Mouse (Mus musculus): ENCODE measurements around the gene Adgrg1. TPM values are rescaled to one million over a fixed set of nuclear protein-coding genes. Genes with fewer than 3 reads are reported as not detected.
A peak's percentile ranks its signal among the peaks of the same experiment; 100 is the strongest.

The Adgrg1 gene
- polyA plus RNA-seq, 2 experiments = 17.6 to 25.6 TPM

- TF ChIP-seq POLR2A (IDR thresholded peaks at IDR 0.05; ENCODE audit: borderline replicate concordance, extremely low read depth, insufficient read depth, insufficient read length) = no peak
Measured at GRCm38 (mm10) chr8:94987553-94987952, 13.0 kb downstream of the Adgrg1 start.

GRCm38 (mm10) chr8:94988619-94989018, 14.1 kb downstream of the Adgrg1 start:
- Histone ChIP-seq H3K4me3 (replicated peaks; ENCODE audit: low read length) (no peak overlapping the region), H3K27ac (replicated peaks; ENCODE audit: low read depth, low read length) (no peak overlapping the region), H3K27me3 (ENCODE audit: control insufficient read depth, insufficient read depth, low read length) (no peaks in the 10 kb centered on the region), H3K9ac (ENCODE audit: low read depth, low read length, severe bottlenecking) (no peak overlapping the region), H3K4me1 (ENCODE audit: control insufficient read depth, insufficient read depth, low read length) (peaks cover 13% of the 10 kb centered on the region), H3K4me2 (replicated peaks; ENCODE audit: low read depth, low read length, severe bottlenecking) (no peak overlapping the region), H3K36me3 (ENCODE audit: control insufficient read depth, insufficient read depth, low read length) (no peaks in the 10 kb centered on the region), H3K9me3 (ENCODE audit: control insufficient read depth, low read length) (no peaks in the 10 kb centered on the region)
- no peak for ATAC-seq (ENCODE audit: low FRiP score, low read depth)
- 85% methylated on average over 6 of the region's 6 CpGs for WGBS
- no peak for DNase-seq (ENCODE audit: low spot score)
- TF ChIP-seq POLR2A (IDR thresholded peaks at IDR 0.05; ENCODE audit: borderline replicate concordance, extremely low read depth, insufficient read depth, insufficient read length) = no peak

More at GRCm38 (mm10) chr8:94987553-94987952, 13.0 kb downstream of the Adgrg1 start:
- H3K4me2 ChIP-seq (replicated peaks; ENCODE audit: low read depth, low read length, severe bottlenecking) = no peak overlapping the region
- WGBS = 88% methylated on average over 7 of the region's 7 CpGs
- no peaks in the 10 kb centered on the region for H3K9me3 ChIP-seq (ENCODE audit: control insufficient read depth, low read length)
- H3K27me3 ChIP-seq (ENCODE audit: control insufficient read depth, insufficient read depth, low read length) = no peaks in the 10 kb centered on the region
- no peak overlapping the region for H3K4me3 ChIP-seq (replicated peaks; ENCODE audit: low read length)
- H3K9ac ChIP-seq (ENCODE audit: low read depth, low read length, severe bottlenecking) = no peak overlapping the region
- H3K36me3 ChIP-seq (ENCODE audit: control insufficient read depth, insufficient read depth, low read length) = no peaks in the 10 kb centered on the region
- ATAC-seq (ENCODE audit: low FRiP score, low read depth) (no peak), DNase-seq (ENCODE audit: low spot score) (no peak)
- peaks cover 16% of the 10 kb centered on the region for H3K4me1 ChIP-seq (ENCODE audit: control insufficient read depth, insufficient read depth, low read length)
- no peak overlapping the region for H3K27ac ChIP-seq (replicated peaks; ENCODE audit: low read depth, low read length)

- 81% methylated on average over 4 of the region's 4 CpGs for WGBS
Measured at GRCm38 (mm10) chr8:94989711-94990110, 15.2 kb downstream of the Adgrg1 start.

GRCm38 (mm10) chr8:94990598-94991453, 16.3 kb downstream of the Adgrg1 start:
- ATAC-seq (ENCODE audit: low FRiP score, low read depth) (no peak; the same call in 1 of the 2 replicates), DNase-seq (ENCODE audit: low spot score) (peak; percentile 74)
- H3K9ac ChIP-seq (ENCODE audit: low read depth, low read length, severe bottlenecking) = no peak overlapping the region
- no peaks in the 10 kb centered on the region for H3K9me3 ChIP-seq (ENCODE audit: control insufficient read depth, low read length)
- peaks cover 15% of the 10 kb centered on the region for H3K4me1 ChIP-seq (ENCODE audit: control insufficient read depth, insufficient read depth, low read length)
- H3K36me3 ChIP-seq (ENCODE audit: control insufficient read depth, insufficient read depth, low read length) = no peaks in the 10 kb centered on the region
- H3K27me3 ChIP-seq (ENCODE audit: control insufficient read depth, insufficient read depth, low read length) = no peaks in the 10 kb centered on the region
- no peak overlapping the region for H3K27ac ChIP-seq (replicated peaks; ENCODE audit: low read depth, low read length)
- no peak overlapping the region for H3K4me3 ChIP-seq (replicated peaks; ENCODE audit: low read length)
- no peak for TF ChIP-seq POLR2A (IDR thresholded peaks at IDR 0.05; ENCODE audit: borderline replicate concordance, extremely low read depth, insufficient read depth, insufficient read length)
- WGBS = 42% methylated on average over 11 of the region's 11 CpGs
- no peak overlapping the region for H3K4me2 ChIP-seq (replicated peaks; ENCODE audit: low read depth, low read length, severe bottlenecking)

More at GRCm38 (mm10) chr8:94989711-94990110, 15.2 kb downstream of the Adgrg1 start:
- Histone ChIP-seq H3K4me2 (replicated peaks; ENCODE audit: low read depth, low read length, severe bottlenecking) (no peak overlapping the region), H3K36me3 (ENCODE audit: control insufficient read depth, insufficient read depth, low read length) (no peaks in the 10 kb centered on the region), H3K27me3 (ENCODE audit: control insufficient read depth, insufficient read depth, low read length) (no peaks in the 10 kb centered on the region), H3K27ac (replicated peaks; ENCODE audit: low read depth, low read length) (no peak overlapping the region), H3K4me3 (replicated peaks; ENCODE audit: low read length) (no peak overlapping the region), H3K4me1 (ENCODE audit: control insufficient read depth, insufficient read depth, low read length) (peaks cover 15% of the 10 kb centered on the region), H3K9ac (ENCODE audit: low read depth, low read length, severe bottlenecking) (no peak overlapping the region), H3K9me3 (ENCODE audit: control insufficient read depth, low read length) (no peaks in the 10 kb centered on the region)
- ATAC-seq (ENCODE audit: low FRiP score, low read depth) (no peak), DNase-seq (ENCODE audit: low spot score) (no peak)
- no peak for TF ChIP-seq POLR2A (IDR thresholded peaks at IDR 0.05; ENCODE audit: borderline replicate concordance, extremely low read depth, insufficient read depth, insufficient read length)

- Histone ChIP-seq H3K36me3 (ENCODE audit: control insufficient read depth, insufficient read depth, low read length) (no peaks in the 10 kb centered on the region), H3K4me3 (replicated peaks; ENCODE audit: low read length) (no peak overlapping the region), H3K9ac (ENCODE audit: low read depth, low read length, severe bottlenecking) (no peak overlapping the region), H3K4me2 (replicated peaks; ENCODE audit: low read depth, low read length, severe bottlenecking) (no peak overlapping the region), H3K9me3 (ENCODE audit: control insufficient read depth, low read length) (no peaks in the 10 kb centered on the region), H3K4me1 (ENCODE audit: control insufficient read depth, insufficient read depth, low read length) (peaks cover 15% of the 10 kb centered on the region), H3K27ac (replicated peaks; ENCODE audit: low read depth, low read length) (no peak overlapping the region), H3K27me3 (ENCODE audit: control insufficient read depth, insufficient read depth, low read length) (no peaks in the 10 kb centered on the region)
- no peak for TF ChIP-seq POLR2A (IDR thresholded peaks at IDR 0.05; ENCODE audit: borderline replicate concordance, extremely low read depth, insufficient read depth, insufficient read length)
- no peak for DNase-seq (ENCODE audit: low spot score)
- ATAC-seq (ENCODE audit: low FRiP score, low read depth) = no peak
- WGBS = 80% methylated on average over 9 of the region's 9 CpGs
Measured at GRCm38 (mm10) chr8:94991454-94991994, 17.0 kb downstream of the Adgrg1 start.

Data from limb, embryonic 14.5 days (tissue).